Mouse (Mus musculus): ENCODE data around the gene Rasgef1b. TPM values are rescaled to one million over a fixed set of nuclear protein-coding genes. Genes with fewer than 3 reads are reported as not detected.

Rasgef1b gene
- total RNA-seq, 2 experiments from 2014 or later, result 43.0 to 47.7 TPM

DNA sequence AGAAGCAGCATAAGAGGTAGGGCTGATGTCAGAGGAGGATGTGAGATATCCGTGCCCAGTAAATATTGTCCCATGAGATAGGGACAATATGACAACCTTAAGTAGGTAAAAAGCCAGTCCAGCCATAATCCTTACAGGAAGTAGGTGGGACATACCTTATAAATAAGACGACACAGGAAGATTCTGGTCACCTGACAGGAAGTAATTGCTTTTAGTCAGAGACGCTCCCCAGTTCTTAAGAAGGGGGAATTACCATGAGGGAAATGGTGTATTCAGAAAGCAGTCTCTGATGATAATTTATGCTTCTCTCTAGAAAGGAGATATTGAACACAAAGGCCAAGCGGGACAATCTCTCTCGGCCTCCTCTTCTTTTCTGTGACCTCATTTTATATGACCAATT lies 394.8 kb downstream of the Rasgef1b start:
- no peak for DNase-seq
- intact Hi-C loops (cut with DNase I), result no loop called here

GRCm38 (mm10) chr5:99332021-99332420 lies 396.8 kb downstream of the Rasgef1b start:
- DNase-seq, result no peak
- intact Hi-C loops (cut with DNase I), result no loop called here

DNA sequence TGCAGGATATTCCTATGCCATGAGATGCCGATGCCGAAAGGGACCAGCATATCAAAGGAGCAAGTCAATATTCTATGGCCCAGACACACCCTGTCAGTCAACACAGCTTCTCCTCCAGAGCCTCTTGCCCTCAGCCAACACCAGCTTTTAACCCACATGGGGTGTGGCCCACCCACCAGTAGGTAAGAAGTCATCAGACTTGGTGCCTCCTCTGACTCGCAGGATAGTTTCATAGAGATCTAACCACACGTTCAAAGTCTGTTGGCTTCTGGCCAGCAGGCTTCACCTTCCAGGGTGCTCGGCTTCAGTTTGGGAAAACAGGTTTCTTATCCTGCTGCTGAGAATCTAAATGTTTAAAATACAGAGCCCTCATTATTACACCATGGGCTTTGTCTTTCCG lies 399.8 kb downstream of the Rasgef1b start:
- intact Hi-C loops (cut with DNase I), result no loop called here
- no peak for DNase-seq

GRCm38 (mm10) chr5:99327019-99327418 lies 401.8 kb downstream of the Rasgef1b start:
- intact Hi-C loops (cut with DNase I), result no loop called here

DNA sequence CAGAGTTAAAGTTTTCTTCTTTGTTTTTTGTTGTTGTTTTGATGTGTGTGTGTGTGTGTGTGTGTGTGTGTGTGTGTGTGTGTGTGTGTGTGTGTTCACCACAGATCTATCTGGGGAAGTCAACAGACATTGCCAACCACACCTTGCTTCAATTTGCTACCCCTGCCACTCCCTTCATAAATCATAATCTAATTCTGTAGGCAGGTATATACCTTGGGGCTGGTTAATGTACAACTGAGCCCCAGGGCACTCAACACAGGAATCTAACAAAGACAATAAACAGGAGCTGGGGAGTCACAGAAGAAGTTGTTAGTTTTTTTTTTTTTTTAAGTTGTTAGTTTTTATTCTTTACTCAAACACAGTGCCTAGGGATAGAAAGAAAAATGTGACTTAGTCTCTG lies 403.6 kb downstream of the Rasgef1b start:
- DNase-seq, result no peak
- intact Hi-C loops (cut with DNase I), result no loop called here

More at GRCm38 (mm10) chr5:99327019-99327418, 401.8 kb downstream of the Rasgef1b start:
- no peak for DNase-seq

DNA sequence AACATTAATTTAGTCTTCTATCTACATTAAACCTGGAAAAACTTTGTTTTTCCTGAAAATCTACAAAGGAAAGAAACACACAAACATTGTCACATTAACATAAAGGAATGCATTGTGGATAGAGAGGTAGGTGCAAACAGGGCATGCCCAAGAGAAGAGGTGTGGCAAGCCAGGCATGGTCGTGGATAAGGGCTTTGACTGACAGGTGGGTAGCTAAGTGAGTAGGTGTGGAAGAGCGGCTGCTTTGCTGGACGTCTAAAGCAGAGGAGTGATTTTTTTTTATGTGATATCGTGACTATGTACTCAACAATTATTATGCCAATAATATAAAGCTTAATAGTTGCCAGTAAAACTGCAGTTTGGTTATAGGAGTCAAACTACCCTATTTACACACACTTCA lies 408.1 kb downstream of the Rasgef1b start:
- intact Hi-C loops (cut with DNase I), result no loop called here
- no peak for DNase-seq

- no peak for DNase-seq
- intact Hi-C loops (cut with DNase I), result no loop called here
Measured at GRCm38 (mm10) chr5:99297939-99298338, 430.9 kb downstream of the Rasgef1b start.

GRCm38 (mm10) chr5:99296348-99296747 lies 432.5 kb downstream of the Rasgef1b start:
- DNase-seq, result no peak
- intact Hi-C loops (cut with DNase I), result no loop called here

DNA sequence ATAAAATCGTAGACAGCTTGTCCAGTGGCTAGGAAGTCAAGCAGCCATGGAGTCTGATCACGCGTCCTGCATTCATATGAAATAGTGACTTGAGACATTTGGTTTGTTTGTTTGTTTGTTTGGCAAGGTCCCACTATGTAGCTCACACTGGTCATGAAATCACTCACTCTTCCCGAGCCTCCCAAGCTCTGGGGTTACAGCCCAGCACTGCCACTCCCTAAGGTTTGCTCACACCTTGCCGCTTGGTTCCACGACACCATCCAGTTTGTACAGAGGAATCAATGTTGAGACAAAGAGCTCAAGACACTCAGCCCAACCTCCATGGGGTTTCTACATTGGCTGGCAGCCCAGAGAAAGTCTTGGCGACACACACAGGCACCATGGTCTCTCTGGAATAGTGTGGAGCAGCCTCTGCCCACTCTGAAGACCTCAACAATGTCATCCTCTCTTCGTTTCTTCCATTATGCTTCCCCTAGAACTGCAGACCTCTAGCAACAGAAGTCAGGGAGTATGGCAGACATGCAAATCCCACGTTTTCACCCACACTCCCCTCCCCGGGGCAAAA lies 436.5 kb downstream of the Rasgef1b start:
- DNase-seq, result peak; percentile 65
- intact Hi-C loops (cut with DNase I), result no loop called here

- intact Hi-C loops (cut with DNase I), result no loop called here
Measured at GRCm38 (mm10) chr5:99291084-99291830, 437.6 kb downstream of the Rasgef1b start.

GRCm38 (mm10) chr5:99288262-99288661 lies 440.6 kb downstream of the Rasgef1b start:
- intact Hi-C loops (cut with DNase I), result no loop called here
- DNase-seq, result no peak

More at GRCm38 (mm10) chr5:99291084-99291830, 437.6 kb downstream of the Rasgef1b start:
- DNase-seq, result no peak

- intact Hi-C loops (cut with DNase I), result no loop called here
- DNase-seq, result no peak
Measured at GRCm38 (mm10) chr5:99287647-99288185, 441.1 kb downstream of the Rasgef1b start.

- no peak for DNase-seq
- intact Hi-C loops (cut with DNase I), result no loop called here
Measured at GRCm38 (mm10) chr5:99286575-99286974, 442.3 kb downstream of the Rasgef1b start.

GRCm38 (mm10) chr5:99286024-99286423 lies 442.8 kb downstream of the Rasgef1b start:
- intact Hi-C loops (cut with DNase I), result no loop called here
- no peak for DNase-seq

DNA sequence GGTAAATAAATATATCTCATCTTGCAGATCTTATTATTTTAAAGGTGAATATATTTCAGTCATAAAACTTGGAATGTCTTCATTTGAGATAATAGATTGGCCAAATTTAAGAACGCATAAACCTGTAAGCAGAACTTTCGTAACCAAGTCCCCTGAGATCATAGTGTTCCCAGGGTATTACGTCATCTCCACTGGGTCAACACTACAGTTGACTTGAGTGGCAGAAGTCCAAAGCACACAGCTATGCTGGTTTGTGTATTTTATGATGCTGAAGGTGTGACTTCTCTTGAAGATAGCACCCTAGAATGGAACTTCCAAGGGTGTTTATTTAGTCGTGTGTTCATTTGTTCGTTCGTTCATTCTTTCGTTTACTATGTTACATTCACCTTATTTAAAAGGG lies 444.5 kb downstream of the Rasgef1b start:
- intact Hi-C loops (cut with DNase I), result no loop called here
- DNase-seq, result no peak

DNA sequence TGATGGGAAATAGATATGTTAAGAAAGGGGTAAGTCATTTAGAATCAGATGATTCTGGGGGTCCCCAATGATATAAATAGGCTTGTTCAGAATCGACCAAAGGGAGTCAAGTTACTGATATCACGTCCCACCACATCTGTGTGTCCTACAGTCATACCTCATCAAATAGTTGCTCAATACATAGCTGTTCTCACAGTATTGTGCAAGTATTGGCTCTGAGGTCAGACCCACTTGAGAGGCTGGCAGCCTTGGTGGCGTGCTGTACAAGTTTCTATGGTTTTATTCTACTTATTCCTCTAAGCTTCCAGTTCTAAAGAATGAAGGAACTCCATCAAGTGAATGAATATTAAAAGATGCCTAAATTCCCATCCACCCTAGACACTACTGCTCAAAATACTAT lies 445.2 kb downstream of the Rasgef1b start:
- DNase-seq, result no peak
- intact Hi-C loops (cut with DNase I), result no loop called here

GRCm38 (mm10) chr5:99280536-99280935 lies 448.3 kb downstream of the Rasgef1b start:
- no peak for DNase-seq
- intact Hi-C loops (cut with DNase I), result no loop called here

- peak; percentile 70 for DNase-seq
- intact Hi-C loops (cut with DNase I), result no loop called here
Measured at GRCm38 (mm10) chr5:99279016-99279757, 449.7 kb downstream of the Rasgef1b start.

- intact Hi-C loops (cut with DNase I), result no loop called here
- DNase-seq, result no peak
Measured at GRCm38 (mm10) chr5:99278364-99278763, 450.5 kb downstream of the Rasgef1b start.

DNA sequence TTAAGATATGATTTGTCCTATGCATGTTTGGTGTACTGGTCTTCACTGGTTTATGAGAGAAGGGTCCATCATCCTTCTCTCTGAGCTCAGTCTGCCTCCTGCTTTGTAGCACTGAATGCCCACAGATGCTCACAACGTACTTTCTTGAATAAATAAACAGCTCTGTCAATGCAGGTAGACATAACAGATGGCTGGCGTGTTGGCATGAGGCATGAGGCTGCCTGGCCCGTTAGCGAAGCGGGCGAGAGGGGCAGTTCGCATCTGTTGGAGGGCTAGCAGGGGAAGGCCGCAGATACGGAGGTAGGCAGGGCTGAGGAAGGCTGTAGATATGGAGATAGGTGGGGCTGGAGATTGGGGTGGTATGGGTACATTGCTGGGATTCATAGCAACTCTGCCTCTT lies 451.3 kb downstream of the Rasgef1b start:
- intact Hi-C loops (cut with DNase I), result no loop called here
- peak; percentile 34 for DNase-seq

DNA sequence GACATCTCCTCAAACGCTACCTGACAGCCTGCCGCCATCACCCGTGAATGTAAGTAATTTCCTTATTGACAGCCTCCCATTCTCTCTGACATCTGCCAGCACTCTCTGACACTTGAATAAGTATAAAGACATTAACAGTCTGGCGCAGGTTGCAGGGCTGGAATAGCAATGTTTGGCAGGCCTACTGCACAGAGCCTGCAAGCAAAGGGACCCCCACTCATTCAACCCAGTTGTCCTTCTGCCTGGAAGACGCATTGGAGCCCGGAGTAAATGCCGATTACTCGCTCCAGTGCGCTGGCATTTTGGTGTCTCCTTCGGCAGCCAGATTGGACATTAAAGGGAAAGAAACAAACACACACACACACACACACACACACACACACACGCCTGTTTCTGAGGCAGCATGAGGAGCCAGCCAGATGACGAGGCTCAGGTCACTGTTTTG lies 454.7 kb downstream of the Rasgef1b start:
- peak; percentile 94 for DNase-seq
- intact Hi-C loops (cut with DNase I), result no loop called here
